Mouse (Mus musculus) liver, adult 2 months (tissue): ENCODE results near the gene Cela1. TPM values are rescaled to one million over a fixed set of nuclear protein-coding genes. Genes with fewer than 3 reads are reported as not detected.

Experiments used
- DNase-seq: peaks from one replicate; pipeline ENCODE4 v3.0.0-alpha.2; 2011; ENCODE audit warnings: low read depth, low spot score; ENCODE audit errors: extremely low read depth
- H3K27ac ChIP-seq: fragments of 200-500 bp; replicated peaks from 2 replicates; pipeline ENCODE4 v1.5.1; 2012; ENCODE audit warnings: low read depth, mild to moderate bottlenecking, control low read depth, inconsistent platforms, low read length; ENCODE audit not compliant: insufficient read depth
- H3K27me3 ChIP-seq: fragments of 200-500 bp; 2 replicates; pipeline ENCODE4 v1.6.1; 2012; ENCODE audit warnings: mild to moderate bottlenecking, moderate library complexity, low read length, inconsistent platforms; ENCODE audit not compliant: control insufficient read depth, insufficient read depth
- H3K36me3 ChIP-seq: fragments of 200-500 bp; 2 replicates; pipeline ENCODE4 v1.6.1; 2012; ENCODE audit warnings: low read length, inconsistent platforms; ENCODE audit not compliant: control insufficient read depth, insufficient read depth
- H3K4me1 ChIP-seq: fragments of 200-500 bp; 2 replicates; pipeline ENCODE4 v1.6.1; 2011; ENCODE audit warnings: low read length; ENCODE audit not compliant: control insufficient read depth, insufficient read depth
- H3K4me3 ChIP-seq: fragments of 200-500 bp; 2 replicates; pipeline ENCODE4 v1.5.1; 2011; ENCODE audit warnings: low read depth, mild to moderate bottlenecking, control low read depth, low read length, moderate library complexity; ENCODE audit not compliant: insufficient read depth
- H3K79me2 ChIP-seq: fragments of 200-500 bp; 2 replicates; pipeline ENCODE4 v1.6.1; 2012; ENCODE audit warnings: inconsistent platforms, mild to moderate bottlenecking, low read length, moderate library complexity; ENCODE audit not compliant: control insufficient read depth, insufficient read depth
- H3K9ac ChIP-seq: fragments of 200-500 bp; 2 replicates; pipeline ENCODE4 v1.6.1; 2012; ENCODE audit warnings: low read depth, mild to moderate bottlenecking, control low read depth, inconsistent platforms, low read length
- CTCF ChIP-seq: fragments of 200-500 bp; IDR thresholded peaks from 2 replicates; pipeline ENCODE4 v1.5.1; 2011; ENCODE audit warnings: low read depth, low read length, control low read depth
- POLR2A ChIP-seq: fragments of 200-500 bp; IDR thresholded peaks from 2 replicates; pipeline ENCODE4 v1.6.1; 2011; ENCODE audit warnings: low read length, control low read depth; ENCODE audit not compliant: insufficient read depth; ENCODE audit errors: extremely low read depth
- WGBS: fragments of 180-500 bp; shearing (Covaris S2); methylation state at CpG from one replicate; pipeline ENCODE4 v1.1.7; 2018; 5-methylcytosine and 5-hydroxymethylcytosine counted together
- polyA plus RNA-seq: library from polyadenylated mRNA; depleted of rRNA; stranded (reverse); fragments of >200 nt; gene quantifications from 2 replicates; pipeline ENCODE4 v1.2.3, GENCODE M21; 2012
- total RNA-seq: library from RNA; depleted of rRNA; stranded (reverse); fragments of >200 nt; gene quantifications from 2 replicates; pipeline ENCODE4 v1.2.3, GENCODE M21; 2014

The Cela1 gene
- total and polyA plus RNA-seq, 2 experiments: 58.3 to 199 TPM

DNA sequence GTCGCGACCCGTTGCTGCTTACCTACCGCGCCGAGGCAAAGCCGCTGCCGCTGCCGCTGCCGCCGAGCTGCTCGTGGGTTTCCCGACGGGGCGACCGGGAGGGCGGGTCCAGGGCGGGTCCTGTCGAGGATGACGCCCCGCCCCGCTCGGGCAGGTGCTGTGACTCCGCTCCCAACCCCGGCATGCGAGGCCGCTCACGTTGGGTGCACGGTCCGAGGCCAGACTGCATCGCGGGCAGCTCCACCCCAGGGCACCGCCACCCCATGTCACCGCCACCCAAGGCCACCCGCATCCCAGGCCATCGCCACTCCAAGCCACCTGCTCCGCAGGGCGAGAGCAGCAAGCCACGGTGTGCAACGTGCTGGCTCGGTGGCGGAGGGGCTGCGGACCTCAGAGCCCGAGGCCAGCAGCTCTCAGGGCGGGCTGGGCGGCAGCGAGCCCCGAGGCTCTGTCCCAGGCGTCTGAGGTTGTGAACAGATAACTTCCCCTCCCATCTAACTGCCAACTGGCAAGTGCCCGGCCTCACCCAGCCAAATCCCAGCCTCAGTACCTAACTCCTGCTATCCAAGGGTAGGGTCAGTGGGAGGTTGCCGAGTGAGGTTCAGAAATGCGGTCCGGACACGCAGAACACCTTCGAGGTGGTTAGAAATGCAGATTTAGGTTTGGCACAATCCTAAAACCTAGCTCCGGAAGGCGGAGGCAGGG, 41.7 kb upstream of the Cela1 start, which contains the start of gene Galnt6:
Gene Galnt6, minus strand, starts transcription at position 96 of the 705 bp plus-strand sequence.
- no peak within 1 kb of the TSS for H3K27ac ChIP-seq
- no peak for TF ChIP-seq CTCF
- no peak for TF ChIP-seq POLR2A
- DNase-seq: no peak

DNA sequence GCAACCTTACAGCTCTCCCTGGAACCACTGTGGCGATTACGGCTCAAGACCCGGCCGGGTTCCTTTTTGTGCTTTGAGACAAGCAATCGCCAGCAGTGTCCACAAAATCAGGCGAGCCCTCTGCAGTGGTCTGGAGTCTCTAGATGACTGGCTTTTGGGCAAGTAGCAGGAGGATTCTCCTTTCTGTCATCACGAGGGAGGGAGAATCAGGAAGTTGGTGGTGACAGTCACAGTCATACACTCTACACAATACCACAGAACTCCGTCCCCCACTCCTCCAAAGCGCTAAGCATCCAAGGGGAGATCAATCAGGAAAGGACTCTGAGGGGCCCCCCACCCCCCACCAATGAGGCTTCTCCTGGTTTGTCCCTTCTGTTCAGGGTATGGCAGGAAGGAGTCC, 40.9 kb upstream of the Cela1 start:
- Histone ChIP-seq H3K27ac (no peak overlapping the region), H3K27me3 (peaks cover 10% of the 10 kb centered on the region), H3K4me3 (peak overlapping the region; percentile 43), H3K79me2 (no peaks in the 10 kb centered on the region), H3K4me1 (no peaks in the 10 kb centered on the region), H3K36me3 (no peaks in the 10 kb centered on the region), H3K9ac (no peak overlapping the region; the same call in none of the 2 replicates)
- DNase-seq: no peak
- TF ChIP-seq CTCF: no peak
- no peak for TF ChIP-seq POLR2A
- 55% methylated on average over 9 of the region's 9 CpGs for WGBS

More for the DNA sequence above, 41.7 kb upstream of the Cela1 start, which contains the start of gene Galnt6:
- Histone ChIP-seq H3K9ac (peak within 1 kb of the TSS; percentile 22), H3K27me3 (peaks cover 10% of the 10 kb centered on the region), H3K4me1 (no peaks in the 10 kb centered on the region), H3K36me3 (no peaks in the 10 kb centered on the region), H3K79me2 (no peaks in the 10 kb centered on the region), H3K4me3 (peak within 1 kb of the TSS; percentile 43)
- 13% methylated on average over 57 of the region's 57 CpGs for WGBS

DNA sequence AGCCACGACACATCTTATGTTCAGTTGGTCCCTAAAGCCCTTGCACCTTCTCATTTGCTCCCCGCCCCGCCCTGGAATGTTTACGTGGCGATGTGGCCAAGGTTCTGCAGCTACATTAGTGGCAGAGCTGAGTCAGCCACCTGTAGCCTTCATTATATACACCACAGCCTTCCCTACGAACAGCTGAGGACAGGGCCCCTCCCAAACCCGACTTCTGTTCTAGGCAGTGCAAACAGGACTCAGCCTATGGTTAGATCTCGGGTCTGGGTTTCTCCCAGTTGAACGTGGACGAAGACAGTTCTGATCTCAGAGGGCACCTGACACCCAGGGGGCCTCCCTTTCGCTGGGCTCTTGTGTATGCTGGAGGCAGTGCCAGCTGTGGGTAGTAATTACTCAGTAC, 40.1 kb upstream of the Cela1 start:
- Histone ChIP-seq H3K9ac (no peak overlapping the region), H3K27ac (no peak overlapping the region), H3K4me1 (no peaks in the 10 kb centered on the region), H3K36me3 (no peaks in the 10 kb centered on the region), H3K79me2 (no peaks in the 10 kb centered on the region), H3K4me3 (no peak overlapping the region), H3K27me3 (peaks cover 10% of the 10 kb centered on the region)
- DNase-seq: no peak
- TF ChIP-seq POLR2A (no peak), CTCF (no peak)
- WGBS: 85% methylated on average over 11 of the region's 11 CpGs

DNA sequence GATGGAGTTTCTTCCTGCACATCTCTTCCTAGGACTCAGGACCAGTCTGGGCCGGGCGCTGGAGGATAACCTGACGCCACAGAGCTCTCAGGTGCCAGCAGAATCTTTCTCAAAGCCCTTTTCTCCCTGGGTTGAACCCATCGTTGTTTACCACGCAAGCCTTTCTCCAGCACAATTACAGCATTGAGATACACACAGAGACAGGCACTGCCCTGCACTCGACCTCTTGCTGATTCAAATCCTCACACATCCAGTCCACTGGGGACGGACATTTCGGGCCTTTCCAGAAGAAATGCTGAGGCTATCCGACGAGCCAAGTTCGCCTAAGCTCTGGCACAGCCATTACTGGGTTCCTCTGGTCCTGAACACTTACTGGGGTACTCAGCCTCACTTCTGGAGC, 39.0 kb upstream of the Cela1 start:
- Histone ChIP-seq H3K9ac (no peak overlapping the region), H3K4me1 (no peaks in the 10 kb centered on the region), H3K27ac (no peak overlapping the region), H3K79me2 (no peaks in the 10 kb centered on the region), H3K4me3 (no peak overlapping the region), H3K27me3 (peaks cover 10% of the 10 kb centered on the region), H3K36me3 (no peaks in the 10 kb centered on the region)
- 90% methylated on average over 11 of the region's 11 CpGs for WGBS
- DNase-seq: no peak
- TF ChIP-seq POLR2A: no peak
- TF ChIP-seq CTCF: no peak

DNA sequence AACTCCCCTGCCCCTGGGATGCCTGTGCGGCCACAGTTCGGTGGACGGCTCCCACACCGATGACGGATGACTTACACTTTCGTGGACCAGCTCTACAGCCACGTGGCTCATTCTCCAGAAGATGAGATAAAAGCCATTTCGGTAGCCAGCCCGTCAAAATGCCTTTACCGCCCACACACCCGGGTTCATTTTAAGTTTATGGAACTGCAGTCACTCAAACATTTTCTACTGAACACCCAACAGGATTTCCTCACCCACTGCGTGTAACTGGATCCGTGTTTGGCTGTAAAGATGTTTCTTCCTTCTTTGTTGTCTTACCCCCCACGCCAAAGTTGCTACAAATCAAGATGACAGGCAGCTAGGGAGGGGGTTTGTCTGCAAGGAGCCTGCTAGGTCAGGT, 35.8 kb upstream of the Cela1 start:
- no peak for DNase-seq
- no peaks in the 10 kb centered on the region for H3K36me3 ChIP-seq
- no peaks in the 10 kb centered on the region for H3K79me2 ChIP-seq
- H3K4me3 ChIP-seq: no peak overlapping the region
- H3K9ac ChIP-seq: no peak overlapping the region
- TF ChIP-seq POLR2A (no peak), CTCF (no peak)
- WGBS: 63% methylated on average over 14 of the region's 14 CpGs
- H3K27me3 ChIP-seq: no peaks in the 10 kb centered on the region
- H3K27ac ChIP-seq: no peak overlapping the region
- H3K4me1 ChIP-seq: no peaks in the 10 kb centered on the region

DNA sequence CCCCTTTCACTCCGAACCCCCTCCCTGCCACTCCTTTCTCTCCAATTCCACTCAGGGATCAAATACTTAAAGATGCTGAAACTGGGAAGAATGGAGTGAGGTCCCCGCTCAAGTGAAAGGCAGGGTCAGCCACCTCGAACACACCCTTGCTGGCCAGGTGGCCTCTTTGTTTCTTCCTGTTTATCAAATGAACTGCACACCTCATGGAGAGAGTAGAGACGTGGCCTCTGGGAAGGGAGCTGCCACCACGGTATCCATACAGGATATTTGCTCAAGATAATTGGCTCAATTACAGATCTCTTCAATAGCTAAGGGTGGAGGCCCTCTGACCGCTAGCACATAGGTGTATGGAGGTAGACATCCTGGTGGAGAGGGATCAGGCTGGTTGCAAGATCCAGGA, 34.8 kb upstream of the Cela1 start:
- Histone ChIP-seq H3K4me3 (no peak overlapping the region), H3K36me3 (no peaks in the 10 kb centered on the region), H3K79me2 (no peaks in the 10 kb centered on the region), H3K27ac (no peak overlapping the region), H3K4me1 (no peaks in the 10 kb centered on the region), H3K27me3 (no peaks in the 10 kb centered on the region), H3K9ac (no peak overlapping the region)
- no peak for DNase-seq
- WGBS: 64% methylated on average over 6 of the region's 6 CpGs
- TF ChIP-seq POLR2A (no peak), CTCF (no peak)
